Mouse (Mus musculus): Measurements from ENCODE around the gene Fgf15. TPM values are rescaled to one million over a fixed set of nuclear protein-coding genes. Genes with fewer than 3 reads are reported as not detected.

The Fgf15 gene
- polyA plus RNA-seq (2016; fragmentation: Nextera tagmentation; extraction: Ambion mirVana): 69.9 and 94.0 TPM in 2 replicates

DNA sequence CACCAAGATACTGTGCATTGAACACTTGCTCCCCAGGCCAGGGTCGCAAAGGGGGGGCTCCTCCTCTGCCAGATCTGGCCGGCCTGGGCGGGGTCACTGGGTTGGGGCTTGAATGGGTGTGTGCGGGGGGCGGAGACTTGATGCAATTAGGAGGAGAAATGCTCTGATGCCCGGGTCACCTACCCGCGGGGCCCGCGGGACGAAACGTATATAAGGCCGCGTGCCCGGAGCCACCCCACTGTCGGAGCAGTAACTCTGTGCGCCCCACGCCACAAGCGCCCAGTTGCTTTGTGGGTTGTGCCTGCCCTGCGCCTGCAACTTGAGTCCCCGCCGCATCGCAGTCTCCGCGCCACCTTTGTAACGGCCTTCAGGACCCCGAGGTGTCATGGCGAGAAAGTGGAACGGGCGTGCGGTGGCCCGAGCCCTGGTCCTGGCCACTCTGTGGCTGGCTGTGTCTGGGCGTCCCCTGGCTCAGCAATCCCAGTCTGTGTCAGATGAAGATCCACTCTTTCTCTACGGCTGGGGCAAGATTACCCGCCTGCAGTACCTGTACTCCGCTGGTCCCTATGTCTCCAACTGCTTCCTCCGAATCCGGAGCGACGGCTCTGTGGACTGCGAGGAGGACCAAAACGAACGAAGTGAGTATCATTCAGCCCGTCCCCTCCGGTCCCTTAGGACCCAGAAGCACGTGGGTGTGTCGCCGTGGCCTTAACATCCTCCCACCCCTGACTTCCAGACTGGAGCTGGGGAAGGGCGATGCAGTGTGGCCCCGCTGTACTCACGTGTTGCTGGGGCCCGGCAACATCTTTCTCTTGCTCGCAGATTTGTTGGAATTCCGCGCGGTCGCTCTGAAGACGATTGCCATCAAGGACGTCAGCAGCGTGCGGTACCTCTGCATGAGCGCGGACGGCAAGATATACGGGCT, at the start of gene Fgf15:
Gene Fgf15 (plus strand): TSS at position 238 of the 925 bp plus-strand sequence.
- Histone ChIP-seq H3K4me2 (peak within 1 kb of the TSS; percentile 79), H3K9me3 (no peaks in the 10 kb centered on the region), H3K4me3 (replicated peaks) (peak within 1 kb of the TSS; percentile 53), H3K27me3 (peaks cover 71% of the 10 kb centered on the region), H3K4me1 (peaks cover 49% of the 10 kb centered on the region), H3K27ac (peak within 1 kb of the TSS; percentile 85), H3K36me3 (replicated peaks) (no peaks in the 10 kb centered on the region), H3K9ac (peak within 1 kb of the TSS; percentile 68)
- peak; percentile 24 for ATAC-seq (ENCODE audit: low FRiP score)
- under 1% methylated on average over 65 of the region's 65 CpGs for WGBS

- Histone ChIP-seq H3K9me3 (no peaks in the 10 kb centered on the region), H3K4me3 (replicated peaks) (no peak within 1 kb of the TSS), H3K4me1 (no peaks in the 10 kb centered on the region), H3K27ac (no peak within 1 kb of the TSS), H3K36me3 (replicated peaks) (no peaks in the 10 kb centered on the region), H3K4me2 (no peak within 1 kb of the TSS), H3K9ac (no peak within 1 kb of the TSS), H3K27me3 (peaks cover 49% of the 10 kb centered on the region)
- no peak for ATAC-seq (ENCODE audit: low FRiP score)
Observed at GRCm38 (mm10) chr7:144847067-144847466, 49.3 kb upstream of the Fgf15 start, which contains the start of gene Fgf4. Gene Fgf4 (plus strand): TSS chr7:144847367.

GRCm38 (mm10) chr7:144851321-144851720, 45.0 kb upstream of the Fgf15 start:
- Histone ChIP-seq H3K4me1 (no peaks in the 10 kb centered on the region), H3K4me3 (replicated peaks) (no peak overlapping the region), H3K27me3 (peaks cover 23% of the 10 kb centered on the region), H3K36me3 (replicated peaks) (no peaks in the 10 kb centered on the region), H3K27ac (no peak overlapping the region), H3K9me3 (no peaks in the 10 kb centered on the region), H3K9ac (no peak overlapping the region), H3K4me2 (no peak overlapping the region)
- no peak for ATAC-seq (ENCODE audit: low FRiP score)
- WGBS: 62% methylated on average over 3 of the region's 3 CpGs

DNA sequence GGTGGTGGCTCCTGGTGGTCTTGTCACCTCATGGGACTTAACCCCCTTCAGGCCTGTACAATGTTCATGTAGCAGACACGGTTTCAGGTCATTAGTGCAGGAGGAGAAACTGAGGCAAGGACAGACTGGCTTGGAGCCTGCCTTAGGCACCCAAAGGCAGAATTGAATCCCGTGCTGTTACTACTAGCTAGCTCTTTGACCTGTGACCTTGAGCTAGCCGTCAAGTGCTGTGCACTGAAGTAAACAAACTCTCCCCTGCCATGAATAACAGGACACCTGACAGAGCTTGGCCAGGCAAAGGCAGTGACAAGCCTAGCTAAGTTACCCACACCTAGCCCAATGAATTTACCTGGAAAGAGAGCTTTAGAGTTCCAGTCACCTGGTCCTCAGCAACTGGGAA, 41.4 kb upstream of the Fgf15 start:
- 50% methylated on average over 3 of the region's 3 CpGs for WGBS

GRCm38 (mm10) chr7:144857158-144857557, 39.2 kb upstream of the Fgf15 start:
- 82% methylated on average over 7 of the region's 7 CpGs for WGBS
- Histone ChIP-seq H3K27me3 (peaks cover 53% of the 10 kb centered on the region), H3K4me2 (no peak overlapping the region)

More for the DNA sequence above, 41.4 kb upstream of the Fgf15 start:
- Histone ChIP-seq H3K27ac (no peak overlapping the region), H3K9ac (no peak overlapping the region), H3K36me3 (replicated peaks) (no peaks in the 10 kb centered on the region), H3K27me3 (peaks cover 42% of the 10 kb centered on the region), H3K4me3 (replicated peaks) (no peak overlapping the region), H3K9me3 (no peaks in the 10 kb centered on the region), H3K4me2 (no peak overlapping the region), H3K4me1 (no peaks in the 10 kb centered on the region)
- no peak for ATAC-seq (ENCODE audit: low FRiP score)

DNA sequence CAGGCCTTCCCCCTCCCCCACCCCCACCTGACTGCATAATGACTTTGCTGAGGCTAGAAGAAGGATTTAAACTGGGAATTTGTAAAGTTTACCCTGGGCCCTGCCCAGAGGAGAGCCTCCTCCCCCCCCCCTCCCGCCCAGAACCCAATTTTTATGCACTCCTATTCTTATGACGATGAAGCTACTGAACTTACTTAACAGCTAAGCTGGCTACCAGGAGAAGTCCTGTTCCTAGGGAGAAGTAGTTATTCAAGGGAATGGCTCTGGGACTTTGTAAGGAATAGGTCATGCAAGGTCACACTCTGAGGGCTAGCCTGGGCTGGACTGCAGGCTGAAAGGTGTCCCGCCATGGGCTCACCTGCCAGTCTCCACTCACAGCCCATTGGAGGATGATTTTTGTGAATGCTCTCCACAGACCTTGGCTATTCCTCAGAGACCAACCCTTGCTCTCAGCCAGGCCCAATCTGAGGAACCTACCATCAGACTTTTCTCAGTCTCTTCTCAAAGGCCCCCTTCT, 38.4 kb upstream of the Fgf15 start:
- 66% methylated on average over 3 of the region's 3 CpGs for WGBS
- Histone ChIP-seq H3K36me3 (replicated peaks) (no peaks in the 10 kb centered on the region), H3K4me3 (replicated peaks) (no peak overlapping the region), H3K27ac (no peak overlapping the region), H3K9ac (no peak overlapping the region), H3K9me3 (no peaks in the 10 kb centered on the region), H3K4me2 (no peak overlapping the region), H3K4me1 (peaks cover 14% of the 10 kb centered on the region), H3K27me3 (peaks cover 61% of the 10 kb centered on the region)
- no peak for ATAC-seq (ENCODE audit: low FRiP score)

More at GRCm38 (mm10) chr7:144857158-144857557, 39.2 kb upstream of the Fgf15 start:
- Histone ChIP-seq H3K27ac (no peak overlapping the region), H3K9ac (no peak overlapping the region), H3K9me3 (no peaks in the 10 kb centered on the region), H3K4me1 (peaks cover 13% of the 10 kb centered on the region), H3K36me3 (replicated peaks) (no peaks in the 10 kb centered on the region), H3K4me3 (replicated peaks) (no peak overlapping the region)
- no peak for ATAC-seq (ENCODE audit: low FRiP score)

GRCm38 (mm10) chr7:144858702-144859101, 37.6 kb upstream of the Fgf15 start:
- Histone ChIP-seq H3K36me3 (replicated peaks) (no peaks in the 10 kb centered on the region), H3K9ac (no peak overlapping the region), H3K4me2 (no peak overlapping the region), H3K27ac (no peak overlapping the region), H3K27me3 (peaks cover 69% of the 10 kb centered on the region), H3K4me1 (peaks cover 14% of the 10 kb centered on the region), H3K9me3 (no peaks in the 10 kb centered on the region), H3K4me3 (replicated peaks) (no peak overlapping the region)
- 97% methylated on average over 1 of the region's 1 CpGs for WGBS
- ATAC-seq (ENCODE audit: low FRiP score): no peak

DNA sequence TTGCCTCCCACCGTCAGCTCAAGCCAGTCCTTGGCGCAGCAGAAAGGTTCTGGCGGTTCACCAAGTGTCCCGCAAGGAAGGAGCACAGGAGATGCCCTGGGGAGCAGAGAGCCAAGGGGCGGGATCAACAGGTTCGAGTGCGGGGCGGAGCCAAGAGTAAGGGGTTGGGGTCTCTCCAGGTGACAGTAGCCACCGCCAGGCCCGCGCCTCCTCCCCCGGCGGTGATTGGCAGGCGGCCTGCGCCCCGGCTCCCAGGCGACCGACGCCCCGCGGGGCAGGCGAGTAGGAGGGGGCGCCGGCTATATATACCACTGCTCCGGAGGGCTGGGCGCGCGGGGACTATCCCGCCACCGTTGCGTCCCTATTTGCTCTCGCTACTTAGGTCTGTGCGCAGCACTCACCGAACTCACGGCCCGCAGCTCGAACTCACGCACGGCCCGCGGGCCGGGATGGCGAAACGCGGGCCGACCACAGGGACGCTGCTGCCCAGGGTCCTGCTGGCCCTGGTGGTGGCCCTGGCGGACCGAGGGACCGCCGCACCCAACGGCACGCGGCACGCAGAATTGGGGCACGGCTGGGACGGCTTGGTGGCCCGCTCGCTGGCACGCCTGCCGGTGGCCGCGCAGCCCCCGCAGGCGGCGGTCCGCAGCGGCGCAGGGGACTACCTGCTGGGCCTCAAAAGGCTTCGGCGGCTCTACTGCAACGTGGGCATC, 35.1 kb upstream of the Fgf15 start:
- WGBS: under 1% methylated on average over 66 of the region's 72 CpGs
- Histone ChIP-seq H3K4me2 (peak overlapping the region; percentile 45), H3K4me1 (peaks cover 14% of the 10 kb centered on the region), H3K9me3 (no peaks in the 10 kb centered on the region), H3K9ac (0 out of 2 replicates have a peak overlapping the region, but pooled peaks have one; percentile 7), H3K27me3 (peaks cover 90% of the 10 kb centered on the region), H3K36me3 (replicated peaks) (no peaks in the 10 kb centered on the region), H3K27ac (no peak overlapping the region), H3K4me3 (replicated peaks) (peak overlapping the region; percentile 30)
- ATAC-seq (ENCODE audit: low FRiP score): no peak

DNA sequence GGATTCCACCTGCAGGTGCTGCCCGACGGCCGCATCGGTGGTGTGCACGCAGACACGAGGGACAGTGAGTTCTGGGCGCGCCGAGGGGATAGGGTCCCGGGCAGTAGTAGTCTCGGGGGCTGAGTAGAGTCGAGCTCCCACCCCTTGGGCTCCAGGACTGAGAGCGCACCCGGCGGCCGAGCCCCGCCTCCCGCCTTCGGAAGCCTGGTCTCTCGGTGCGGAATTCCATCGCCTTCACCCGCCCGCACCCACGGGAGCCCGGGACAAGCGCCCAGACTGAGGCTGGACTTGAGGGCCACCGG, 34.6 kb upstream of the Fgf15 start:
- H3K4me2 ChIP-seq: peak overlapping the region; percentile 45
- peak overlapping the region; percentile 30 for H3K4me3 ChIP-seq (replicated peaks)
- 0 out of 2 replicates have a peak overlapping the region, but pooled peaks have one; percentile 7 for H3K9ac ChIP-seq
- H3K27ac ChIP-seq: no peak overlapping the region
- 1% methylated on average over 25 of the region's 28 CpGs for WGBS
- ATAC-seq (ENCODE audit: low FRiP score): no peak
- peaks cover 92% of the 10 kb centered on the region for H3K27me3 ChIP-seq
- H3K4me1 ChIP-seq: peaks cover 14% of the 10 kb centered on the region
- no peaks in the 10 kb centered on the region for H3K9me3 ChIP-seq
- H3K36me3 ChIP-seq (replicated peaks): no peaks in the 10 kb centered on the region

- H3K27ac ChIP-seq: no peak overlapping the region
- no peaks in the 10 kb centered on the region for H3K9me3 ChIP-seq
- H3K4me1 ChIP-seq: peaks cover 14% of the 10 kb centered on the region
- H3K9ac ChIP-seq: no peak overlapping the region
- peak overlapping the region; percentile 45; the same call in 1 of the 2 replicates for H3K4me2 ChIP-seq
- ATAC-seq (ENCODE audit: low FRiP score): no peak
- H3K4me3 ChIP-seq (replicated peaks): peak overlapping the region; percentile 30
- under 1% methylated on average over 15 of the region's 15 CpGs for WGBS
- H3K36me3 ChIP-seq (replicated peaks): no peaks in the 10 kb centered on the region
- peaks cover 96% of the 10 kb centered on the region for H3K27me3 ChIP-seq
Observed at GRCm38 (mm10) chr7:144862126-144862525, 34.2 kb upstream of the Fgf15 start.

DNA sequence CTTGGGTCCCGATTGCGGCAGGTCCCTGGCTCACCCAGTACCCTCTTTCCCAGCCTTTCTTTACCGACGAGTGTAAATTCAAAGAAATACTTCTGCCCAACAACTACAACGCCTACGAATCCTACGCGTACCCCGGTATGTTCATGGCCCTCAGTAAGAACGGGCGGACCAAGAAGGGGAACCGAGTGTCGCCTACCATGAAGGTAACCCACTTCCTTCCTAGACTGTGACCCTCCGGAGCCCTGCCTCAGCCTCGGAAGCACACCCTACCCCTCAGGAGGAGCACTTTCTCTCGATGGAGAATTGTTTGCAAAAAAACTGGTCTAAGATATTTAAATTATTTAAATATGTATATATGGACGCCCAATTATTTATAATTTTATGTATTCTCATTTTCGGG, 33.6 kb upstream of the Fgf15 start:
- Histone ChIP-seq H3K9me3 (no peaks in the 10 kb centered on the region), H3K4me2 (no peak overlapping the region), H3K9ac (no peak overlapping the region), H3K4me1 (peaks cover 14% of the 10 kb centered on the region), H3K27me3 (peaks cover 96% of the 10 kb centered on the region), H3K36me3 (replicated peaks) (no peaks in the 10 kb centered on the region), H3K4me3 (replicated peaks) (no peak overlapping the region), H3K27ac (no peak overlapping the region)
- ATAC-seq (ENCODE audit: low FRiP score): no peak
- WGBS: 3% methylated on average over 18 of the region's 18 CpGs

- no peak overlapping the region for H3K9ac ChIP-seq
- no peak overlapping the region for H3K4me3 ChIP-seq (replicated peaks)
- no peak for ATAC-seq (ENCODE audit: low FRiP score)
- WGBS: under 1% methylated on average over 11 of the region's 11 CpGs
- H3K27me3 ChIP-seq: peaks cover 91% of the 10 kb centered on the region
- H3K4me1 ChIP-seq: peaks cover 14% of the 10 kb centered on the region
- H3K4me2 ChIP-seq: no peak overlapping the region
- H3K36me3 ChIP-seq (replicated peaks): no peaks in the 10 kb centered on the region
- no peaks in the 10 kb centered on the region for H3K9me3 ChIP-seq
- H3K27ac ChIP-seq: no peak overlapping the region
Observed at GRCm38 (mm10) chr7:144863196-144863595, 33.1 kb upstream of the Fgf15 start.

Measured in forebrain, embryonic 12.5 days (tissue).